Comparison of ENCODE assay signal across 18 mouse cellular contexts in the genomic region with DNA sequence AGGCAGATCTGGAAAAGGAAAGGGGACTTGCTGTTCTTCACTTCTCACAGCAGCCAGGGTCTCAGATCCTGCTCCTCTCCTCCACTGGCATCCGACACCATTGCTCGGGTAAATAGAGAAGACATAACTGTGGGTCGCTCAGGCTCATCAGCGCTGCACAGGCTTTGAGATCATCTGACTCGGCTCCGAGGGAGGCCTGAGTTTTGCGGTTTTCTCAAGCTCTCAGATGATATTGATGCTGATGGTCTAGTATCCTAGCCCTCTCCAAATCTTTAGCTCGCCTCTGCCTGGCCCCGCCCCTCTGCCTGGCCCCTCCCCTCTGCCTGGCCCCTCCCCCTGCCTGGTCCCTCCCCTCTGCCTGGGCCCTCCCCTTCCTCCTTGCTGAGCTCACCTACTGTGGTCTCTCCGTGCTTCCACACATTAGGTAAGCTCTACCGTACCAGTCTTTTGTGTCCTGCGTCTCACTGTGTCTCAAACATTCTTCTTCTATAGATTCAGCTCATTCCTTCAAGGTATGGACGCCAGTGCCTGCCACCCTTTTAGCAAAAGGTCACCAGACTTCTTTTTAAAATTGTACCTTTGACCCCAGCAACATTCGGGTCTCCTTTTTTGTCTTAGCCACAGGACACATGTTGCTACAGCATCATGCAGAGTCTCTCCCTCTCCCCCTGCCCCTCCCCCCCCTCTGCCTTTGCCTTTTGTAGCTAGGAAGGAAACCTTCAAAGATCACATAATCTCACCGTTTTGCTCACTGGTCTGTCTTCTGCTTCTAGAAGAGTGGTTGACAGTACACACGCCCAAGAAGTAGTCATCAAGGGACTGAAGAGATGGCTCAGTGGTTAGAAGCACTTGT. TPM values are rescaled to one million over a fixed set of nuclear protein-coding genes. Genes with fewer than 3 reads are reported as not detected.
DNase-seq lines count a peak whose midpoint lies in the region; ATAC-seq and TF ChIP-seq lines count a peak whose summit lies in the region.
"Had no signal": no experiment of that assay in that cellular context is flagged by ENCODE, and none has a peak within 500 bp of the region (broad histone marks: within the 10 kb centered on the region; RNA-seq: fewer than 3 reads in every experiment).

No protein-coding gene starts in this region.

- ATAC-seq in hindbrain, postnatal 0 days: no peak
- no peak for ATAC-seq in midbrain, postnatal 0 days (ENCODE audit: low FRiP score)
- ATAC-seq: activated CD4-positive, CD25-positive, alpha-beta regulatory T cell, adult 4 months had no signal

- H3K36me3 ChIP-seq in hindbrain, embryonic 10.5 days: no peaks in the 10 kb centered on the region
- no peaks in the 10 kb centered on the region for H3K36me3 ChIP-seq in hindbrain, postnatal 0 days (ENCODE audit: insufficient read depth, low read length)
- no peaks in the 10 kb centered on the region for H3K36me3 ChIP-seq in midbrain, embryonic 10.5 days
- no peaks in the 10 kb centered on the region for H3K36me3 ChIP-seq in midbrain, postnatal 0 days (ENCODE audit: insufficient read depth, low read length)
- H3K36me3 ChIP-seq: embryonic facial prominence, embryonic 13.5 days; limb, embryonic 10.5 days; liver, embryonic 15.5 days had no signal

- H3K9ac ChIP-seq in hindbrain, postnatal 0 days (replicated peaks; ENCODE audit: low read length): no peak overlapping the region
- no peak overlapping the region for H3K9ac ChIP-seq in midbrain, postnatal 0 days (replicated peaks; ENCODE audit: low read length, poor library complexity, severe bottlenecking)
- H3K9ac ChIP-seq: embryonic facial prominence, embryonic 13.5 days; liver, embryonic 15.5 days had no signal

- no peak for DNase-seq in hindbrain, embryonic 10.5 days (ENCODE audit: low spot score)
- DNase-seq in hindbrain, postnatal 0 days (ENCODE audit: low spot score): no peak
- no peak for DNase-seq in midbrain, embryonic 10.5 days (ENCODE audit: low spot score)
- no peak for DNase-seq in midbrain, postnatal 0 days (ENCODE audit: low spot score)
- peak; percentile 72 for DNase-seq in R1 (ENCODE audit: low read depth, low spot score)
- DNase-seq in thymus, postnatal 4 days: peak; percentile 72
- no peak for DNase-seq in neural tube, embryonic 10.5 days (ENCODE audit: extremely low spot score, low spot score)
- DNase-seq: cerebellum, adult 8-10 months; gastrocnemius, postnatal 25 days; heart, postnatal 10 days; kidney, adult 18-20 months; lung, postnatal 14 days had no signal

- no peak for TF ChIP-seq CTCF in hindbrain, postnatal 0 days (IDR thresholded peaks at IDR 0.05; ENCODE audit: low read depth)
- no peak for TF ChIP-seq CTCF in midbrain, postnatal 0 days (IDR thresholded peaks at IDR 0.05)

- H3K27me3 ChIP-seq in hindbrain, embryonic 10.5 days (ENCODE audit: insufficient read depth, poor library complexity, severe bottlenecking): 0 out of 2 replicates have a peak, but pooled peaks cover 5% of the 10 kb centered on the region
- no peaks in the 10 kb centered on the region for H3K27me3 ChIP-seq in hindbrain, postnatal 0 days (ENCODE audit: insufficient read depth, low read length)
- H3K27me3 ChIP-seq in midbrain, embryonic 10.5 days (ENCODE audit: low read depth, poor library complexity, severe bottlenecking): no peaks in the 10 kb centered on the region
- H3K27me3 ChIP-seq in midbrain, postnatal 0 days (ENCODE audit: insufficient read depth, low read length): no peaks in the 10 kb centered on the region
- H3K27me3 ChIP-seq: embryonic facial prominence, embryonic 13.5 days; liver, embryonic 15.5 days had no signal

- H3K4me1 ChIP-seq in hindbrain, embryonic 10.5 days (replicated peaks): peaks cover 33% of the 10 kb centered on the region
- H3K4me1 ChIP-seq in hindbrain, postnatal 0 days (ENCODE audit: insufficient read depth, low read length): peaks cover 4% of the 10 kb centered on the region; the same call in 1 of the 2 replicates
- peaks cover 20% of the 10 kb centered on the region for H3K4me1 ChIP-seq in midbrain, embryonic 10.5 days
- H3K4me1 ChIP-seq in midbrain, postnatal 0 days (ENCODE audit: insufficient read depth, low read length): no peaks in the 10 kb centered on the region
- H3K4me1 ChIP-seq: liver, embryonic 15.5 days had no signal

- H3K27ac ChIP-seq in hindbrain, embryonic 10.5 days: peak overlapping the region; percentile 50; the same call in 1 of the 2 replicates
- H3K27ac ChIP-seq in hindbrain, postnatal 0 days: no peak overlapping the region
- H3K27ac ChIP-seq in midbrain, embryonic 10.5 days (replicated peaks): peak overlapping the region; percentile 10; the same call in 1 of the 2 replicates
- no peak overlapping the region for H3K27ac ChIP-seq in midbrain, postnatal 0 days (ENCODE audit: low read depth, low read length)
- H3K27ac ChIP-seq: embryonic facial prominence, embryonic 13.5 days; liver, embryonic 15.5 days; stomach, postnatal 0 days had no signal

- WGBS in hindbrain, embryonic 10.5 days: 50% methylated on average over 16 of the region's 16 CpGs
- 57% methylated on average over 16 of the region's 16 CpGs for WGBS in hindbrain, postnatal 0 days
- WGBS in midbrain, embryonic 10.5 days: 53% methylated on average over 16 of the region's 16 CpGs
- WGBS in midbrain, postnatal 0 days: 59% methylated on average over 16 of the region's 16 CpGs

- H3K4me2 ChIP-seq in hindbrain, postnatal 0 days (ENCODE audit: low read depth, low read length): no peak overlapping the region
- H3K4me2 ChIP-seq in midbrain, postnatal 0 days (ENCODE audit: low read depth, low read length, poor library complexity, severe bottlenecking): no peak overlapping the region
- H3K4me2 ChIP-seq: embryonic facial prominence, embryonic 13.5 days; liver, embryonic 15.5 days had no signal

- H3K4me3 ChIP-seq in hindbrain, embryonic 10.5 days: no peak overlapping the region
- no peak overlapping the region for H3K4me3 ChIP-seq in hindbrain, postnatal 0 days (ENCODE audit: low read length)
- H3K4me3 ChIP-seq in midbrain, embryonic 10.5 days: no peak overlapping the region
- H3K4me3 ChIP-seq in midbrain, postnatal 0 days (ENCODE audit: low read depth, low read length): no peak overlapping the region
- H3K4me3 ChIP-seq: embryonic facial prominence, embryonic 13.5 days; limb, embryonic 10.5 days; liver, embryonic 15.5 days had no signal

- H3K9me3 ChIP-seq in hindbrain, embryonic 10.5 days: peaks cover 10% of the 10 kb centered on the region
- H3K9me3 ChIP-seq in hindbrain, postnatal 0 days (ENCODE audit: low read length): no peaks in the 10 kb centered on the region
- H3K9me3 ChIP-seq in midbrain, embryonic 10.5 days (replicated peaks): peaks cover 14% of the 10 kb centered on the region
- H3K9me3 ChIP-seq in midbrain, postnatal 0 days (ENCODE audit: low read length): no peaks in the 10 kb centered on the region
- H3K9me3 ChIP-seq: liver, embryonic 15.5 days had no signal

RNA-seq across cellular contexts. Expression of a gene that starts 47.4 kb away (rescaled TPM):
- polyA plus RNA-seq in hindbrain, embryonic 10.5 days (2016; fragmentation: Nextera tagmentation; extraction: Ambion mirVana): 0.37 and 0.61 TPM in 2 replicates
- total RNA-seq in hindbrain, postnatal 0 days (2014; rRNA removed): 9.3 and 11.3 TPM in 2 replicates
- 8.3 and 9.1 TPM in 2 replicates for polyA plus RNA-seq in hindbrain, postnatal 0 days (2015; fragmentation: Nextera tagmentation; extraction: Ambion mirVana)
- 0.32 and 0.57 TPM in 2 replicates for polyA plus RNA-seq in midbrain, embryonic 10.5 days (2016; fragmentation: Nextera tagmentation; extraction: Ambion mirVana)
- total RNA-seq in midbrain, postnatal 0 days (2014; rRNA removed): 2.6 and 3.4 TPM in 2 replicates
- polyA plus RNA-seq in midbrain, postnatal 0 days (2015; fragmentation: Nextera tagmentation; extraction: Ambion mirVana): 1.3 and 2.1 TPM in 2 replicates
- total RNA-seq: megakaryocyte-erythroid progenitor cell, adult 5-6 weeks had no signal

Comparison
In these comparisons a context has a peak if more than half of its experiments do, and no peak if none do; other contexts are left out.
1. H3K27ac ChIP-seq: peak in hindbrain, embryonic 10.5 days (single experiment) and midbrain, embryonic 10.5 days (single experiment); none in hindbrain, postnatal 0 days (single experiment) and midbrain, postnatal 0 days (single experiment).
2. DNase-seq: peak in R1 (single experiment) and thymus, postnatal 4 days (single experiment); none in hindbrain, embryonic 10.5 days (single experiment), hindbrain, postnatal 0 days (single experiment), midbrain, embryonic 10.5 days (single experiment), midbrain, postnatal 0 days (single experiment) and neural tube, embryonic 10.5 days (single experiment).